Mouse (Mus musculus): Measurements from ENCODE around the gene 4931423N10Rik.

GRCm38 (mm10) chr2:23213661-23214060 lies 6.4 kb downstream of the 4931423N10Rik start:
- TF ChIP-seq POLR2A (IDR thresholded peaks at IDR 0.05; ENCODE audit: control insufficient read depth, low read depth, low read length) = no peak
- no peak for TF ChIP-seq CTCF (IDR thresholded peaks at IDR 0.05; ENCODE audit: control insufficient read depth, insufficient read depth, insufficient replicate concordance, low read depth, low read length)

All from testis, adult 2 months (tissue).